Mouse (Mus musculus): Measurements from ENCODE around the gene Jmjd8. TPM values are rescaled to one million over a fixed set of nuclear protein-coding genes. Genes with fewer than 3 reads are reported as not detected.

Jmjd8 gene
- polyA plus RNA-seq, 1 experiment = 47.3 TPM

- peak overlapping the region; percentile 71 for H3K27ac ChIP-seq (ENCODE audit: insufficient read depth, low read depth, low read length)
- H3K4me3 ChIP-seq (ENCODE audit: low read depth, low read length) = peak overlapping the region; percentile 78
- TF ChIP-seq CTCF (IDR thresholded peaks at IDR 0.05; ENCODE audit: extremely low read depth, insufficient read length, insufficient replicate concordance, low read depth, low read length) = no peak
- peak; percentile 82; the same call in 1 of the 2 replicates for TF ChIP-seq POLR2A (IDR thresholded peaks at IDR 0.05; ENCODE audit: low read depth, low read length)
- WGBS = under 1% methylated on average over 59 of the region's 59 CpGs
- peaks cover 8% of the 10 kb centered on the region; the same call in 1 of the 2 replicates for H3K36me3 ChIP-seq (ENCODE audit: control insufficient read depth, insufficient read depth, low read length)
- peaks cover 10% of the 10 kb centered on the region for H3K4me1 ChIP-seq (ENCODE audit: control insufficient read depth, insufficient read depth, insufficient read length, low read length)
- no peaks in the 10 kb centered on the region for H3K27me3 ChIP-seq (ENCODE audit: control insufficient read depth, insufficient read depth, low read length)
These were observed 46.8 kb downstream of the Jmjd8 start for GRCm38 (mm10) chr17:25875171-25876136.

GRCm38 (mm10) chr17:25876347-25876915 is 47.8 kb downstream of the Jmjd8 start:
- 0 out of 2 replicates have a peak overlapping the region, but pooled peaks have one; percentile 65 for H3K27ac ChIP-seq (ENCODE audit: insufficient read depth, low read depth, low read length)
- H3K4me3 ChIP-seq (ENCODE audit: low read depth, low read length) = peak overlapping the region; percentile 78
- peaks cover 10% of the 10 kb centered on the region for H3K4me1 ChIP-seq (ENCODE audit: control insufficient read depth, insufficient read depth, insufficient read length, low read length)
- no peaks in the 10 kb centered on the region for H3K27me3 ChIP-seq (ENCODE audit: control insufficient read depth, insufficient read depth, low read length)
- H3K36me3 ChIP-seq (ENCODE audit: control insufficient read depth, insufficient read depth, low read length) = peaks cover 8% of the 10 kb centered on the region; the same call in 1 of the 2 replicates
- no peak for TF ChIP-seq POLR2A (IDR thresholded peaks at IDR 0.05; ENCODE audit: low read depth, low read length)
- TF ChIP-seq CTCF (IDR thresholded peaks at IDR 0.05; ENCODE audit: extremely low read depth, insufficient read length, insufficient replicate concordance, low read depth, low read length) = no peak
- 39% methylated on average over 10 of the region's 10 CpGs for WGBS

- Histone ChIP-seq H3K4me1 (ENCODE audit: control insufficient read depth, insufficient read depth, insufficient read length, low read length) (peaks cover 10% of the 10 kb centered on the region), H3K4me3 (ENCODE audit: low read depth, low read length) (no peak overlapping the region), H3K36me3 (ENCODE audit: control insufficient read depth, insufficient read depth, low read length) (peaks cover 8% of the 10 kb centered on the region; the same call in 1 of the 2 replicates), H3K27ac (ENCODE audit: insufficient read depth, low read depth, low read length) (no peak overlapping the region), H3K27me3 (ENCODE audit: control insufficient read depth, insufficient read depth, low read length) (no peaks in the 10 kb centered on the region)
- no peak for TF ChIP-seq POLR2A (IDR thresholded peaks at IDR 0.05; ENCODE audit: low read depth, low read length)
- TF ChIP-seq CTCF (IDR thresholded peaks at IDR 0.05; ENCODE audit: extremely low read depth, insufficient read length, insufficient replicate concordance, low read depth, low read length) = no peak
- 80% methylated on average over 3 of the region's 3 CpGs for WGBS
These were observed 48.4 kb downstream of the Jmjd8 start for GRCm38 (mm10) chr17:25877025-25877424.

- Histone ChIP-seq H3K27me3 (ENCODE audit: control insufficient read depth, insufficient read depth, low read length) (no peaks in the 10 kb centered on the region), H3K4me1 (ENCODE audit: control insufficient read depth, insufficient read depth, insufficient read length, low read length) (peaks cover 10% of the 10 kb centered on the region), H3K4me3 (ENCODE audit: low read depth, low read length) (no peak overlapping the region), H3K27ac (ENCODE audit: insufficient read depth, low read depth, low read length) (no peak overlapping the region), H3K36me3 (ENCODE audit: control insufficient read depth, insufficient read depth, low read length) (peaks cover 14% of the 10 kb centered on the region)
- WGBS = 94% methylated on average over 32 of the region's 32 CpGs
- TF ChIP-seq POLR2A (IDR thresholded peaks at IDR 0.05; ENCODE audit: low read depth, low read length) = no peak
- no peak for TF ChIP-seq CTCF (IDR thresholded peaks at IDR 0.05; ENCODE audit: extremely low read depth, insufficient read length, insufficient replicate concordance, low read depth, low read length)
These were observed 49.3 kb downstream of the Jmjd8 start for GRCm38 (mm10) chr17:25877741-25878610.

GRCm38 (mm10) chr17:25878611-25879180 is 50.0 kb downstream of the Jmjd8 start:
- 93% methylated on average over 19 of the region's 19 CpGs for WGBS
- TF ChIP-seq CTCF (IDR thresholded peaks at IDR 0.05; ENCODE audit: extremely low read depth, insufficient read length, insufficient replicate concordance, low read depth, low read length) = no peak
- TF ChIP-seq POLR2A (IDR thresholded peaks at IDR 0.05; ENCODE audit: low read depth, low read length) = 0 out of 2 replicates have a peak, but pooled peaks have one; percentile 2
- H3K4me3 ChIP-seq (ENCODE audit: low read depth, low read length) = no peak overlapping the region
- H3K27me3 ChIP-seq (ENCODE audit: control insufficient read depth, insufficient read depth, low read length) = no peaks in the 10 kb centered on the region
- no peak overlapping the region for H3K27ac ChIP-seq (ENCODE audit: insufficient read depth, low read depth, low read length)
- H3K4me1 ChIP-seq (ENCODE audit: control insufficient read depth, insufficient read depth, insufficient read length, low read length) = peaks cover 10% of the 10 kb centered on the region
- peaks cover 21% of the 10 kb centered on the region for H3K36me3 ChIP-seq (ENCODE audit: control insufficient read depth, insufficient read depth, low read length)

- peaks cover 10% of the 10 kb centered on the region for H3K4me1 ChIP-seq (ENCODE audit: control insufficient read depth, insufficient read depth, insufficient read length, low read length)
- TF ChIP-seq CTCF (IDR thresholded peaks at IDR 0.05; ENCODE audit: extremely low read depth, insufficient read length, insufficient replicate concordance, low read depth, low read length) = peak; percentile 58; the same call in 1 of the 2 replicates
- 0 out of 2 replicates have a peak, but pooled peaks have one; percentile 3 for TF ChIP-seq POLR2A (IDR thresholded peaks at IDR 0.05; ENCODE audit: low read depth, low read length)
- 71% methylated on average over 4 of the region's 4 CpGs for WGBS
- peaks cover 27% of the 10 kb centered on the region for H3K36me3 ChIP-seq (ENCODE audit: control insufficient read depth, insufficient read depth, low read length)
- no peak overlapping the region for H3K27ac ChIP-seq (ENCODE audit: insufficient read depth, low read depth, low read length)
- no peak overlapping the region for H3K4me3 ChIP-seq (ENCODE audit: low read depth, low read length)
- H3K27me3 ChIP-seq (ENCODE audit: control insufficient read depth, insufficient read depth, low read length) = no peaks in the 10 kb centered on the region
These were observed 50.6 kb downstream of the Jmjd8 start for GRCm38 (mm10) chr17:25879261-25879660.

Measured in small intestine, adult 2 months (tissue).